Mouse (Mus musculus): ENCODE data around the gene Nbea. TPM values are rescaled to one million over a fixed set of nuclear protein-coding genes. Genes with fewer than 3 reads are reported as not detected.

Nbea gene
- 1.1 and 1.8 TPM in 2 replicates for polyA plus RNA-seq (2012; rRNA removed)

GRCm38 (mm10) chr3:56183159-56184133 lies at the start of gene Nbea:
Gene Nbea (minus strand): TSS chr3:56183701.
- no peaks in the 10 kb centered on the region for H3K36me3 ChIP-seq (ENCODE audit: control insufficient read depth, insufficient read depth, low read length)
- DNase-seq: peak; percentile 15
- H3K4me3 ChIP-seq (ENCODE audit: control insufficient read depth, insufficient read depth, low read length): peak within 1 kb of the TSS; percentile 55
- TF ChIP-seq POLR2A (IDR thresholded peaks at IDR 0.05; ENCODE audit: control insufficient read depth, extremely low read depth, insufficient read depth, low read length, poor library complexity): no peak
- TF ChIP-seq CTCF (IDR thresholded peaks at IDR 0.05; ENCODE audit: borderline replicate concordance, control insufficient read depth, extremely low read depth, insufficient read depth, low read length, poor library complexity): no peak
- 0 out of 2 replicates have a peak, but pooled peaks cover 4% of the 10 kb centered on the region for H3K4me1 ChIP-seq (replicated peaks; ENCODE audit: control insufficient read depth, insufficient read depth, low read length)
- no peak within 1 kb of the TSS for H3K27ac ChIP-seq (ENCODE audit: control insufficient read depth, insufficient read depth, low read length)
- WGBS: 4% methylated on average over 127 of the region's 131 CpGs
- H3K27me3 ChIP-seq (ENCODE audit: control insufficient read depth, insufficient read depth, low read length): peaks cover 6% of the 10 kb centered on the region; the same call in 1 of the 2 replicates

- Histone ChIP-seq H3K36me3 (ENCODE audit: control insufficient read depth, insufficient read depth, low read length) (no peaks in the 10 kb centered on the region), H3K27me3 (ENCODE audit: control insufficient read depth, insufficient read depth, low read length) (no peaks in the 10 kb centered on the region), H3K4me1 (replicated peaks; ENCODE audit: control insufficient read depth, insufficient read depth, low read length) (no peaks in the 10 kb centered on the region), H3K27ac (ENCODE audit: control insufficient read depth, insufficient read depth, low read length) (no peak overlapping the region), H3K4me3 (ENCODE audit: control insufficient read depth, insufficient read depth, low read length) (no peak overlapping the region)
- DNase-seq: no peak
- TF ChIP-seq CTCF (IDR thresholded peaks at IDR 0.05; ENCODE audit: borderline replicate concordance, control insufficient read depth, extremely low read depth, insufficient read depth, low read length, poor library complexity) (no peak), POLR2A (IDR thresholded peaks at IDR 0.05; ENCODE audit: control insufficient read depth, extremely low read depth, insufficient read depth, low read length, poor library complexity) (no peak)
- 42% methylated on average over 1 of the region's 1 CpGs for WGBS
These were observed 45.8 kb upstream of the Nbea start for GRCm38 (mm10) chr3:56229283-56229682.

GRCm38 (mm10) chr3:56215989-56216388 lies 32.5 kb upstream of the Nbea start:
- TF ChIP-seq CTCF (IDR thresholded peaks at IDR 0.05; ENCODE audit: borderline replicate concordance, control insufficient read depth, extremely low read depth, insufficient read depth, low read length, poor library complexity) (no peak), POLR2A (IDR thresholded peaks at IDR 0.05; ENCODE audit: control insufficient read depth, extremely low read depth, insufficient read depth, low read length, poor library complexity) (no peak)
- H3K4me1 ChIP-seq (replicated peaks; ENCODE audit: control insufficient read depth, insufficient read depth, low read length): no peaks in the 10 kb centered on the region
- H3K36me3 ChIP-seq (ENCODE audit: control insufficient read depth, insufficient read depth, low read length): no peaks in the 10 kb centered on the region
- 86% methylated on average over 2 of the region's 2 CpGs for WGBS
- DNase-seq: no peak
- H3K4me3 ChIP-seq (ENCODE audit: control insufficient read depth, insufficient read depth, low read length): no peak overlapping the region
- no peak overlapping the region for H3K27ac ChIP-seq (ENCODE audit: control insufficient read depth, insufficient read depth, low read length)
- H3K27me3 ChIP-seq (ENCODE audit: control insufficient read depth, insufficient read depth, low read length): no peaks in the 10 kb centered on the region

DNA sequence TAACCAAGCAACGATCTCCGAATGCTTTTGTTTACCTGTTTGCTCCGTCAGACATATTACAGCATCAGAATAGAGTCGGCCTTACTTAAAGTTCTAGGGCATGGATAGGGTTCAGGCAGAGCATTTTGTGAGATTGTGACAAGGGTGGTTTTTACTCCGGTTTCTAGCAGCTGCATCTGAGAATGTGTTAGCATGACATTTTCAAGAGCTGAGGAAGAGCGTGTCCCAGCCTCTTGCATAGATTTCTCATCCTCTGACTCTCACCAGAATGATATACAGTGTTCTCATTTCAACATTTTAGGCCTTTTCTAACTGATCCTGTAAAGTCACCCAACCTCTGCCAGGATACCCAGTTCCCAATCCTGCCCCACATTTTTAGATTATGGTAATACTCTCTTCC lies 20.5 kb upstream of the Nbea start:
- H3K4me1 ChIP-seq (replicated peaks; ENCODE audit: control insufficient read depth, insufficient read depth, low read length): no peaks in the 10 kb centered on the region
- no peak overlapping the region for H3K27ac ChIP-seq (ENCODE audit: control insufficient read depth, insufficient read depth, low read length)
- TF ChIP-seq POLR2A (IDR thresholded peaks at IDR 0.05; ENCODE audit: control insufficient read depth, extremely low read depth, insufficient read depth, low read length, poor library complexity) (no peak), CTCF (IDR thresholded peaks at IDR 0.05; ENCODE audit: borderline replicate concordance, control insufficient read depth, extremely low read depth, insufficient read depth, low read length, poor library complexity) (no peak)
- no peaks in the 10 kb centered on the region for H3K36me3 ChIP-seq (ENCODE audit: control insufficient read depth, insufficient read depth, low read length)
- H3K4me3 ChIP-seq (ENCODE audit: control insufficient read depth, insufficient read depth, low read length): no peak overlapping the region
- 92% methylated on average over 6 of the region's 6 CpGs for WGBS
- no peaks in the 10 kb centered on the region for H3K27me3 ChIP-seq (ENCODE audit: control insufficient read depth, insufficient read depth, low read length)
- no peak for DNase-seq

- TF ChIP-seq POLR2A (IDR thresholded peaks at IDR 0.05; ENCODE audit: control insufficient read depth, extremely low read depth, insufficient read depth, low read length, poor library complexity): no peak
- no peak for TF ChIP-seq CTCF (IDR thresholded peaks at IDR 0.05; ENCODE audit: borderline replicate concordance, control insufficient read depth, extremely low read depth, insufficient read depth, low read length, poor library complexity)
- no peak for DNase-seq
- Histone ChIP-seq H3K27me3 (ENCODE audit: control insufficient read depth, insufficient read depth, low read length) (peaks cover 6% of the 10 kb centered on the region; the same call in 1 of the 2 replicates), H3K27ac (ENCODE audit: control insufficient read depth, insufficient read depth, low read length) (no peak overlapping the region), H3K36me3 (ENCODE audit: control insufficient read depth, insufficient read depth, low read length) (no peaks in the 10 kb centered on the region), H3K4me3 (ENCODE audit: control insufficient read depth, insufficient read depth, low read length) (no peak overlapping the region), H3K4me1 (replicated peaks; ENCODE audit: control insufficient read depth, insufficient read depth, low read length) (0 out of 2 replicates have a peak, but pooled peaks cover 4% of the 10 kb centered on the region)
- 15% methylated on average over 1 of the region's 1 CpGs for WGBS
These were observed 4.7 kb upstream of the Nbea start for GRCm38 (mm10) chr3:56188238-56188637.

- H3K36me3 ChIP-seq (ENCODE audit: control insufficient read depth, insufficient read depth, low read length): no peaks in the 10 kb centered on the region
- 0 out of 2 replicates have a peak, but pooled peaks cover 4% of the 10 kb centered on the region for H3K4me1 ChIP-seq (replicated peaks; ENCODE audit: control insufficient read depth, insufficient read depth, low read length)
- no peak for TF ChIP-seq POLR2A (IDR thresholded peaks at IDR 0.05; ENCODE audit: control insufficient read depth, extremely low read depth, insufficient read depth, low read length, poor library complexity)
- no peak for TF ChIP-seq CTCF (IDR thresholded peaks at IDR 0.05; ENCODE audit: borderline replicate concordance, control insufficient read depth, extremely low read depth, insufficient read depth, low read length, poor library complexity)
- H3K4me3 ChIP-seq (ENCODE audit: control insufficient read depth, insufficient read depth, low read length): no peak overlapping the region
- no peak for DNase-seq
- no peak overlapping the region for H3K27ac ChIP-seq (ENCODE audit: control insufficient read depth, insufficient read depth, low read length)
- WGBS: 65% methylated on average over 6 of the region's 6 CpGs
- H3K27me3 ChIP-seq (ENCODE audit: control insufficient read depth, insufficient read depth, low read length): peaks cover 6% of the 10 kb centered on the region; the same call in 1 of the 2 replicates
These were observed 3.8 kb upstream of the Nbea start for GRCm38 (mm10) chr3:56187131-56187779.
